Mouse (Mus musculus) G1E (cell line): Measurements from ENCODE around the gene Sptssa. TPM values are rescaled to one million over a fixed set of nuclear protein-coding genes. Genes with fewer than 3 reads are reported as not detected.
A peak's percentile ranks its signal among the peaks of the same experiment; 100 is the strongest.

ENCODE experiments used
- ATAC-seq: 2 replicates; pipeline ENCODE4 v1.8.0; 2016; ENCODE audit warnings: mild to moderate bottlenecking; ENCODE audit not compliant: insufficient number of reproducible peaks, poor library complexity, low FRiP score, severe bottlenecking; ENCODE audit errors: extremely low read depth
- DNase-seq: peaks from one replicate; pipeline ENCODE4 v3.0.0; 2012; ENCODE audit warnings: low spot score
- H3K27me3 ChIP-seq: 2 replicates; pipeline ENCODE4 v1.6.1; 2012; ENCODE audit warnings: mild to moderate bottlenecking, low read length, inconsistent platforms; ENCODE audit not compliant: insufficient read depth
- H3K36me3 ChIP-seq: replicated peaks from 2 replicates; pipeline ENCODE3; 2012; ENCODE audit warnings: mild to moderate bottlenecking, inconsistent platforms
- H3K4me1 ChIP-seq: 2 replicates; pipeline ENCODE4 v1.6.1; 2012; ENCODE audit warnings: low read depth, low read length, inconsistent platforms, mixed read lengths; ENCODE audit not compliant: insufficient read depth
- H3K4me3 ChIP-seq: 2 replicates; pipeline ENCODE4 v1.5.1; 2012; ENCODE audit warnings: low read depth, mild to moderate bottlenecking, inconsistent platforms, low read length, moderate library complexity, mixed read lengths
- H3K9me3 ChIP-seq: replicated peaks from 2 replicates; pipeline ENCODE4 v1.6.1; 2012; ENCODE audit warnings: inconsistent platforms
- CTCF ChIP-seq: IDR thresholded peaks from 2 replicates; pipeline ENCODE4 v1.5.1; 2012; ENCODE audit warnings: low read depth, low read length, inconsistent platforms, mixed read lengths
- GATA1 ChIP-seq: IDR thresholded peaks from 2 replicates; pipeline ENCODE4 v1.6.1; 2012; ENCODE audit warnings: borderline replicate concordance, low read length, inconsistent platforms, mixed read lengths
- GATA2 ChIP-seq: IDR thresholded peaks from 2 replicates; pipeline ENCODE4 v1.6.1; 2012; ENCODE audit warnings: low read depth, low read length, inconsistent platforms, borderline replicate concordance
- POLR2AphosphoS5 ChIP-seq: IDR thresholded peaks from 2 replicates; pipeline ENCODE4 v1.6.1; 2012; ENCODE audit warnings: low read depth, low read length, inconsistent platforms; ENCODE audit not compliant: insufficient replicate concordance
- TAL1 ChIP-seq: conservative IDR thresholded peaks from 2 replicates; pipeline ENCODE4 v1.6.1; 2012; ENCODE audit warnings: low read depth, low read length, inconsistent platforms, mixed read lengths
- polyA plus RNA-seq: library from polyadenylated mRNA; stranded (reverse); fragments of >175 nt; gene quantifications from 2 replicates; pipeline ENCODE4 v1.2.3, GENCODE M21; 2012
- total RNA-seq, 2 experiments: library from RNA; stranded (forward) in 1 of 2; stranded (reverse) in 1 of 2; fragments of 200-1000 nt in 1 of 2; fragments of >200 nt in 1 of 2; fragmentation: Nextera tagmentation in 1 of 2; gene quantifications; 2 replicates each; pipeline ENCODE4 v1.2.3; 2014 to 2017

Sptssa gene
- total and polyA plus RNA-seq, 3 experiments: 24.3 to 294 (median 51.8) TPM

DNA sequence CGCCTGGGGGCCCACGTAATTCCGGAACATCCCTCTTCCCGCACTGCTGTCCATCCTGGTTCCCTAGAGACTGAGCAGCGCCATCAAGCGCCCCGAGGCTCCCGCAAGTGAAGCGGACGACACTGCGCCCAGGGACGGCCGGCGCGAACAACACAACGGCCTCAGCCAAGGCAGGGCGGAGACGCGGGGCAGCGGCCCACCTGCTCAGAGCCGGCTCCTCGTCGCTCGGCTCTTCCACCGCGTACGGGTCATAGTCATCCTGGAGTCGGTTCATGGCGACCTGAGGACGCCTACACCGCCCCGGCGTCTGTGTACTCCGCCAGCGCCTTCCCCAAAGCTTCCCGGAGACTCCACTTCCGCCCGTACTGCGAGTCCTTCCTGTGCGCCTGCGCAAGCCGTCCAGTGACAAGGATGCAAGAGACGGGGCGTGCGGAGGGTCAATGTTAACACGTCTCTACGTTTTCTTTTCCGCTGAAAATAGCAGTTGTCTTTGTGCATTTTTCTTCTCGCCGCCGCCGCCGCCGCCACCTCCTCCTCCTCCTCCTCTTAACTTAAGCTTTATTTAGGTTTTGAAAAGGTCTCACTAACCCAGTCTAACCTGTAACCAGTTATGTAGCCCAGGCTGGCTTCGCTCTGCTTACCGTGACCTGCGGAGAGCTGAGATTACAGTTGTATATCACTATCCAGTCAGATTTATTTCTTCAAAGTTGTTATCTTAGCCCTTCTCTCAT lies 39.3 kb upstream of the Sptssa start, which contains the start of gene Eapp:
Gene Eapp (minus strand): TSS at position 387 of the 731 bp plus-strand sequence.
- ATAC-seq: peak; percentile 58
- Histone ChIP-seq H3K36me3 (peaks cover 27% of the 10 kb centered on the region), H3K4me1 (peaks cover 56% of the 10 kb centered on the region), H3K9me3 (no peaks in the 10 kb centered on the region), H3K4me3 (peak within 1 kb of the TSS; percentile 86), H3K27me3 (no peaks in the 10 kb centered on the region; the same call in 1 of the 2 replicates)
- peak; percentile 88 for DNase-seq
- TF ChIP-seq POLR2AphosphoS5 (no peak), GATA1 (no peak), TAL1 (no peak), CTCF (no peak), GATA2 (no peak)

DNA sequence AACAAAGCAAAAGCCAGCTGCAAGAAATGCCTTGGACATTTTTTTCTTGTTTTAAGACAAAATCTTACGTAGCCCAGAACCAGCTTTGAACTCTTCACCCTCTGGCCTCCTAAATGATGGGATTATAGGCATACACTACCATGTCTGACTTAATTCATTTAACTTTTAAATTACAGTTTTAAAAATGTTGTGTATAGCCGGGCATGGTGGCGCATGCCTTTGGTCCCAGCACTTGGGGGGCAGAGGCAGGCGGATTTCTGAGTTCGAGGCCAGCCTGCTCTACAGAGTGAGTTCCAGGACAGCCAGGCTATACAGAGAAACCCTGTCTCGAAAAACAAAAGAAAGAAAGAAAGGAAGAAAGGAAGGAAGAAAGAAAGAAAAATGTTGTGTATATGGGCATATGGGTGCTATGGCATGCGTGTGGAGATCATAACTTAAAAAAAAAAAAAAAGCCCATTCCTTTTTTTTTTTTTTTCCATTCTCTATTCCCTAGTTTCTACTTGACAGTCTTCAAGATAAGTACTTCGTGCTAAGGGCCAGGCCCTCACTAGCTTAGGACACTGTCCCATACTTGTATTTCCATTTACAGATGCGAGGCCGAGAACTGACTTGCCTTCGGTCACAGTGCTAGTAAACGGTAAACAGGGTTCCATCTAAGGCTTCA lies 38.6 kb upstream of the Sptssa start:
- Histone ChIP-seq H3K9me3 (no peaks in the 10 kb centered on the region), H3K4me3 (peak overlapping the region; percentile 86), H3K36me3 (peaks cover 34% of the 10 kb centered on the region), H3K4me1 (peaks cover 54% of the 10 kb centered on the region), H3K27me3 (no peaks in the 10 kb centered on the region; the same call in 1 of the 2 replicates)
- ATAC-seq (no peak), DNase-seq (no peak)
- TF ChIP-seq GATA1 (no peak), POLR2AphosphoS5 (no peak), CTCF (no peak)

DNA sequence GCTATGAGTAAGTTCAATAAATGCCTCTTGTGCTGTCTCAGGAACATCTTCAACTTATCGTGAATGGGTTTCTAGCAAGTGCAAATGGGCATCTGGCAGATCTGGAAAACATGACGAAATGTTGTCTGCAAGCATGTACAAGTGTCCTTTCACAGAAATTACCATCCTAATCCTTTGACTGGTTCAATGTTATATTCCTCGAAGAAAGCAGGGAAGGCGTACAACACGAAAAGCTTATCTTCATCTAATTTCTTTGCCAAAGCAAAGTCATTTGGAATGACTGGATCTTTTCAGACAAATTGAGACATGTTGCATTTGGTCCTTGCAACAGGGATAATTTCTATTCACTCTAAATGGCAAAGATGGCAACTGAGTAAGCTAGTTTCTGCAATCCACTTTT lies 32.7 kb upstream of the Sptssa start:
- no peak for TF ChIP-seq POLR2AphosphoS5
- TF ChIP-seq TAL1: no peak
- no peak for TF ChIP-seq CTCF
- TF ChIP-seq GATA1: no peak
- TF ChIP-seq GATA2: no peak
- H3K27me3 ChIP-seq: no peaks in the 10 kb centered on the region
- DNase-seq (no peak), ATAC-seq (no peak)
- no peak overlapping the region for H3K4me3 ChIP-seq
- peaks cover 90% of the 10 kb centered on the region for H3K36me3 ChIP-seq
- H3K4me1 ChIP-seq: peaks cover 19% of the 10 kb centered on the region
- H3K9me3 ChIP-seq: no peaks in the 10 kb centered on the region

DNA sequence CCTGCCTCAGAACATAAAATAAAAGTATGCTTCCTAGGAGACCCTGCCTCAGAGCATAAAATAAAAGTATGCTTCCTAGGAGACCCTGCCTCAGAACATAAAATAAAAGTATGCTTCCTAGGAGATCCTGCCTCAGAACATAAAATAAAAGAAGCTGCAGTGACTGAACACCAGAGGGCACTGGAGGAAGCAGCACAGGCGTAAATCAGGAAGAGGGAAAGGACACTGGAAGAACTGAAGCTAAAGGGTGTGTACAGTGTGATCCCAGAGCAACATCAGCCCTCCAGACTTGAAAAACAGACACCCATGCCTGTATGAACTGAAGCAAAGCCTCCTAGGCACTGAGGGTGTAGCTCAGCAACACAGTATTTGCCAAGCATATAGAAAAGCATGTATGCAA lies 26.8 kb upstream of the Sptssa start:
- no peaks in the 10 kb centered on the region for H3K27me3 ChIP-seq
- TF ChIP-seq POLR2AphosphoS5 (no peak), GATA1 (no peak), TAL1 (no peak), CTCF (peak; percentile 7; the same call in 1 of the 2 replicates), GATA2 (no peak)
- H3K36me3 ChIP-seq: peaks cover 69% of the 10 kb centered on the region
- no peaks in the 10 kb centered on the region for H3K9me3 ChIP-seq
- peak; percentile 57; the same call in 1 of the 2 replicates for ATAC-seq
- H3K4me3 ChIP-seq: no peak overlapping the region
- peaks cover 5% of the 10 kb centered on the region; the same call in 1 of the 2 replicates for H3K4me1 ChIP-seq
- DNase-seq: no peak

DNA sequence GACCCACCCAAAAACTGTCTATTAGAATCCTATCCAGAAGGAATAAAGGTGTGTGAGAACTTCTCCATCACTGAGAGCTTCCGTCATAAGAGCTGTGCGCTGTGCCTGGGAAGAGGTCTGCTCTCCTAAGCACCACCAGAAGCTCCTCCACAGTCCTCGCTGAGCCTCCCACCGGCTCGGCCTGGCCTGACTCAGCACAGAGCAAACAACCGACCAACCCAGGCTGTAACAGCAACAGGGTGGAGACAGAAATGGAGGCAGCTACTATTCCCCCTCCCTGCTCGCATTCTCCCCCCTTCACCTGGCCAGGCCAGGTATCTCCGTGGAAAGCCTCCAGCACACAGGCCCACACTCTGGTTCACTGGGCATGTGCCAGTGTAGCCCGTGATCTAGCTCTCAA lies 20.3 kb upstream of the Sptssa start:
- ATAC-seq (no peak), DNase-seq (no peak)
- no peaks in the 10 kb centered on the region for H3K9me3 ChIP-seq
- TF ChIP-seq POLR2AphosphoS5 (no peak), GATA1 (no peak), TAL1 (no peak), CTCF (no peak), GATA2 (no peak)
- H3K27me3 ChIP-seq: no peaks in the 10 kb centered on the region
- no peak overlapping the region for H3K4me3 ChIP-seq
- H3K36me3 ChIP-seq: peaks cover 80% of the 10 kb centered on the region
- no peaks in the 10 kb centered on the region for H3K4me1 ChIP-seq

DNA sequence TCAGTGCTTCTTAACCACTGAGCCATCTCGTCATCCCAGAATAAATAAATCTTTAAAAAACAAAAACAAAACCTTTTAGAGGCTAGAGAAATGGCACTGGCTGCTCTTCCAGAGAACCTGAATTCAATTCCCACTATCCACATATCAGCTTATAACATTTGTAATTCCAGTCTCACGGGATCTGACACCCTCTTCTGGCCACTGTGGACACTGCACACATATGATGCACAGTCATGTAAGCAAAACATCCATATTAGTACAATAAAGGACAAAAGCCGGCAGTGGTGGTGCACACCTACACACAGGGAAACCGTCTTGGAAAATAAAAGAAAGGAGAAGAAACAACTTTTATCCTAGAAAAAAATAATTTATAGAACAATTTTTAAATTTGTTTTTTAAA lies 19.0 kb upstream of the Sptssa start:
- H3K4me3 ChIP-seq: no peak overlapping the region
- H3K36me3 ChIP-seq: peaks cover 89% of the 10 kb centered on the region
- DNase-seq (no peak), ATAC-seq (no peak)
- H3K9me3 ChIP-seq: no peaks in the 10 kb centered on the region
- TF ChIP-seq CTCF (no peak), GATA2 (no peak), TAL1 (no peak), POLR2AphosphoS5 (no peak), GATA1 (no peak)
- H3K4me1 ChIP-seq: no peaks in the 10 kb centered on the region
- no peaks in the 10 kb centered on the region for H3K27me3 ChIP-seq

DNA sequence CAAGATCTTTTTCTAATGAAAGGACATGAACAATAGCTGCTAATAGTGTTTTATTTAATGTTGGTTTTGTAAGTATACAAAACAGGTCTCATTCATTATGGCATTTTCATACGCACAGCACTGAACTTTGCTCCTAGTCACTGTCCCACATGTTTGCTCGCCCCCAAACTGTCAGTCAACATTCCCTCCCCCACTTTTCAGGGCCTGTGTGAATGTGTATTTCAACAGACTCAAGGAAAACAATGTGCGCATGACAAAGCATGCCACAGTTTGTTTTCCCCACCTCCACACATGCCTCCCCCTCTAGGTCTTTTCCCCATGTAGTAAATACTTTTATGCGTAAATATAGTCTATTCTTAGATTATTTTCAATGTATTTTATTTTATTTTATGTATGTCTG lies 14.9 kb upstream of the Sptssa start:
- H3K36me3 ChIP-seq: peaks cover 73% of the 10 kb centered on the region
- no peak overlapping the region for H3K4me3 ChIP-seq
- TF ChIP-seq TAL1 (no peak), GATA1 (no peak), POLR2AphosphoS5 (no peak), GATA2 (no peak), CTCF (no peak)
- H3K4me1 ChIP-seq: peaks cover 3% of the 10 kb centered on the region; the same call in 1 of the 2 replicates
- no peak for ATAC-seq
- H3K27me3 ChIP-seq: no peaks in the 10 kb centered on the region
- H3K9me3 ChIP-seq: no peaks in the 10 kb centered on the region
- DNase-seq: no peak
